13 mouse cellular contexts compared by ENCODE assay signal in the genomic region with DNA sequence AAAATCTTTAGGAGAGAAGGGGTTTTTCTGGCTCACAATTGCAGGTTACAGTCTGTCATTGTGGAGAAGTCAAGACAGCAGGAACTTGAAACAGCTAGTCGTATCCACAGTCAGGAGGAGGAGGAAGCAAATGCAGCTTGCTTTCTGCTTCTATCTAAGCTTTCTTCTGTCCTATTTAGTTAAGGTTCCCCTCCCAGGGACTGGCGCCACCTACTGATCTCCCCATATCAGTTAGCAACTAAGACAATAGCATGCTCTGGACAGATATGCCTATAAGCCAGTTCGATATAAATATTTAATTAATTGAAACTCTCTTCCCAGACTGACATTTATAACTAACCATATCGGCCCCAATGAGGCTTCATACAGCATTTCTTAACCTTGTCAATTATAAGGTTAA. TPM values are rescaled to one million over a fixed set of nuclear protein-coding genes. Genes with fewer than 3 reads are reported as not detected.
DNase-seq lines count a peak whose midpoint lies in the region; ATAC-seq lines count a peak whose summit lies in the region.
"Had no signal": no experiment of that assay in that cellular context is flagged by ENCODE, and none has a peak within 500 bp of the region (broad histone marks: within the 10 kb centered on the region; RNA-seq: fewer than 3 reads in every experiment).

No protein-coding gene starts in this region.

- H3K9me3 ChIP-seq in liver, embryonic 12.5 days (replicated peaks) = no peaks in the 10 kb centered on the region
- H3K9me3 ChIP-seq in embryonic facial prominence, embryonic 10.5 days = no peaks in the 10 kb centered on the region
- H3K9me3 ChIP-seq: forebrain, embryonic 12.5 days had no signal

- peak; percentile 3 for DNase-seq in cerebellum, adult 9-10 months
- DNase-seq in cerebellum, adult 9-11 months = no peak
- DNase-seq in liver (peak; percentile 9), R1 (ENCODE audit: low read depth, low spot score) (peak; percentile 5)
- DNase-seq in splenic B cell, adult 2 months (ENCODE audit: low read depth, low spot score) = peak; percentile 32
- DNase-seq in embryonic facial prominence, embryonic 10.5 days (ENCODE audit: low spot score) = no peak
- no peak for DNase-seq in right cerebral cortex, postnatal 10 days (ENCODE audit: low spot score in 2 of 2)
- DNase-seq: adrenal gland, postnatal 25 days; gastrocnemius, postnatal 36 days; heart, postnatal 36 days; lung, postnatal 14 days had no signal

- H3K27ac ChIP-seq in liver, embryonic 12.5 days = no peak overlapping the region
- no peak overlapping the region for H3K27ac ChIP-seq in embryonic facial prominence, embryonic 10.5 days (replicated peaks)
- H3K27ac ChIP-seq: forebrain, embryonic 12.5 days had no signal

- ATAC-seq in liver, embryonic 12.5 days = no peak

- no peaks in the 10 kb centered on the region for H3K27me3 ChIP-seq in liver, embryonic 12.5 days (replicated peaks)
- no peaks in the 10 kb centered on the region for H3K27me3 ChIP-seq in splenic B cell, adult 2 months (ENCODE audit: control insufficient read depth, insufficient read depth, low read length, poor library complexity, severe bottlenecking)
- no peaks in the 10 kb centered on the region for H3K27me3 ChIP-seq in embryonic facial prominence, embryonic 10.5 days (replicated peaks; ENCODE audit: low read depth, poor library complexity, severe bottlenecking)
- H3K27me3 ChIP-seq: forebrain, embryonic 12.5 days had no signal

- no peak overlapping the region for H3K4me3 ChIP-seq in liver, embryonic 12.5 days
- H3K4me3 ChIP-seq in embryonic facial prominence, embryonic 10.5 days = no peak overlapping the region
- H3K4me3 ChIP-seq: forebrain, embryonic 12.5 days had no signal

- H3K9ac ChIP-seq in liver, embryonic 12.5 days = no peak overlapping the region
- H3K9ac ChIP-seq: forebrain, embryonic 12.5 days had no signal

- H3K4me1 ChIP-seq in liver, embryonic 12.5 days = no peaks in the 10 kb centered on the region
- H3K4me1 ChIP-seq in embryonic facial prominence, embryonic 10.5 days = no peaks in the 10 kb centered on the region
- H3K4me1 ChIP-seq: forebrain, embryonic 12.5 days had no signal

- no peak overlapping the region for H3K4me2 ChIP-seq in liver, embryonic 12.5 days
- H3K4me2 ChIP-seq: forebrain, embryonic 12.5 days had no signal

- H3K36me3 ChIP-seq in liver, embryonic 12.5 days = no peaks in the 10 kb centered on the region
- peaks cover 2% of the 10 kb centered on the region for H3K36me3 ChIP-seq in splenic B cell, adult 2 months (ENCODE audit: control insufficient read depth, insufficient read depth, low read length, poor library complexity, severe bottlenecking)
- no peaks in the 10 kb centered on the region for H3K36me3 ChIP-seq in embryonic facial prominence, embryonic 10.5 days (replicated peaks)
- H3K36me3 ChIP-seq: forebrain, embryonic 12.5 days had no signal

- WGBS in liver, embryonic 12.5 days (ENCODE audit: insufficient replicate concordance) = 30% methylated on average over 4 of the region's 4 CpGs
- WGBS in embryonic facial prominence, embryonic 10.5 days = 60% methylated on average over 4 of the region's 4 CpGs

RNA-seq across cellular contexts. Expression of a gene that starts 46.5 kb away (rescaled TPM):
- 2.9 and 3.7 TPM in 2 replicates for polyA plus RNA-seq in liver, embryonic 12.5 days (2016; fragmentation: Nextera tagmentation; extraction: Ambion mirVana)
- 0.52 and 0.69 TPM in 2 replicates for polyA plus RNA-seq in embryonic facial prominence, embryonic 10.5 days (2016; fragmentation: Nextera tagmentation; extraction: Ambion mirVana)

Comparison
In these comparisons a context has a peak if more than half of its experiments do, and no peak if none do; other contexts are left out.
1. DNase-seq: peak in cerebellum, adult 9-10 months (single experiment), liver (single experiment), R1 (single experiment) and splenic B cell, adult 2 months (single experiment); none in cerebellum, adult 9-11 months (single experiment), embryonic facial prominence, embryonic 10.5 days (single experiment) and right cerebral cortex, postnatal 10 days (0 of 2).